Mouse (Mus musculus): Measurements from ENCODE around the gene Babam2.

GRCm38 (mm10) chr5:32043996-32044395 lies 346.5 kb downstream of the Babam2 start:
- TF ChIP-seq REST (IDR thresholded peaks at IDR 0.05; ENCODE audit: insufficient read depth, insufficient read length) (no peak), USF1 (IDR thresholded peaks at IDR 0.05; ENCODE audit: low read depth) (no peak), MAX (IDR thresholded peaks at IDR 0.05; ENCODE audit: low read depth) (no peak), MYOD1 (IDR thresholded peaks at IDR 0.05; ENCODE audit: control insufficient read depth in 1 of 3, insufficient read length in 2 of 3, low read depth in 2 of 3) (no peak), POLR2A (IDR thresholded peaks at IDR 0.05; ENCODE audit: insufficient read length, low read depth) (no peak), MYOG (IDR thresholded peaks at IDR 0.05; ENCODE audit: control insufficient read depth in 1 of 3, insufficient read depth in 1 of 3, insufficient read length in 2 of 3, low read depth in 2 of 3) (no peak), TCF12 (IDR thresholded peaks at IDR 0.05; ENCODE audit: insufficient read depth, poor library complexity, severe bottlenecking) (no peak), TCF3 (IDR thresholded peaks at IDR 0.05; ENCODE audit: insufficient read length, low read depth) (no peak), E2F4 (IDR thresholded peaks at IDR 0.05; ENCODE audit: insufficient read depth) (no peak), POLR2AphosphoS2 (IDR thresholded peaks at IDR 0.05; ENCODE audit: insufficient read length, low read depth) (no peak)
